13 mouse cellular contexts compared by ENCODE assay signal in genomic region chr4:32242122-32242615, GRCm38 (mm10). TPM values are rescaled to one million over a fixed set of nuclear protein-coding genes. Genes with fewer than 3 reads are reported as not detected.
A peak's percentile ranks its signal among the peaks of the same experiment; 100 is the strongest.
DNase-seq lines count a peak whose midpoint lies in the region; ATAC-seq and TF ChIP-seq lines count a peak whose summit lies in the region.
"Had no signal": no experiment of that assay in that cellular context is flagged by ENCODE, and none has a peak within 500 bp of the region (broad histone marks: within the 10 kb centered on the region; RNA-seq: fewer than 3 reads in every experiment).

No protein-coding gene starts in this region.

- H3K27ac ChIP-seq in forebrain, embryonic 10.5 days, result peak overlapping the region; percentile 76
- H3K27ac ChIP-seq in hindbrain, embryonic 14.5 days, result peak overlapping the region; percentile 70
- peak overlapping the region; percentile 58 for H3K27ac ChIP-seq in midbrain, embryonic 14.5 days (replicated peaks; ENCODE audit: low read depth, low read length)
- H3K27ac ChIP-seq in kidney, adult 2 months (ENCODE audit: insufficient read depth, low read depth, low read length), result no peak overlapping the region
- H3K27ac ChIP-seq: intestine, embryonic 15.5 days had no signal

- DNase-seq in brain, embryonic 14.5 days (ENCODE audit: low read depth), result peak; percentile 85
- no peak for DNase-seq in forebrain, embryonic 10.5 days (ENCODE audit: extremely low spot score, low spot score)
- DNase-seq in hindbrain, embryonic 14.5 days (ENCODE audit: low spot score), result no peak
- peak; percentile 55 for DNase-seq in midbrain, embryonic 14.5 days
- no peak for DNase-seq in right cerebral cortex, adult 18-20 months
- no peak for DNase-seq in frontal cortex, postnatal 14 days (ENCODE audit: low spot score in 2 of 2)
- no peak for DNase-seq in kidney, adult 2 months
- DNase-seq: adrenal gland, postnatal 36 days; cerebellum, adult 11 months; gastrocnemius, postnatal 25 days; lung, postnatal 36 days had no signal

- H3K4me3 ChIP-seq in forebrain, embryonic 10.5 days, result peak overlapping the region; percentile 14; the same call in 1 of the 2 replicates
- no peak overlapping the region for H3K4me3 ChIP-seq in hindbrain, embryonic 14.5 days (replicated peaks; ENCODE audit: low read length)
- H3K4me3 ChIP-seq in midbrain, embryonic 14.5 days (replicated peaks; ENCODE audit: low read depth, low read length), result peak overlapping the region; percentile 90; the same call in 1 of the 2 replicates
- H3K4me3 ChIP-seq in kidney, adult 2 months (ENCODE audit: insufficient read depth, low read depth, low read length), result no peak overlapping the region
- H3K4me3 ChIP-seq: intestine, embryonic 15.5 days had no signal

- peaks cover 82% of the 10 kb centered on the region for H3K4me1 ChIP-seq in forebrain, embryonic 10.5 days
- H3K4me1 ChIP-seq in hindbrain, embryonic 14.5 days (replicated peaks; ENCODE audit: control insufficient read depth, insufficient read depth, low read length), result peaks cover 54% of the 10 kb centered on the region
- peaks cover 44% of the 10 kb centered on the region for H3K4me1 ChIP-seq in midbrain, embryonic 14.5 days (ENCODE audit: control insufficient read depth, insufficient read depth, low read length)
- 0 out of 2 replicates have a peak, but pooled peaks cover 2% of the 10 kb centered on the region for H3K4me1 ChIP-seq in kidney, adult 2 months (ENCODE audit: control insufficient read depth, insufficient read depth, low read length)

- H3K9me3 ChIP-seq in forebrain, embryonic 10.5 days, result no peaks in the 10 kb centered on the region
- no peaks in the 10 kb centered on the region for H3K9me3 ChIP-seq in hindbrain, embryonic 14.5 days (ENCODE audit: control insufficient read depth, low read length)
- H3K9me3 ChIP-seq in midbrain, embryonic 14.5 days (ENCODE audit: control insufficient read depth, low read length), result no peaks in the 10 kb centered on the region
- H3K9me3 ChIP-seq: intestine, embryonic 15.5 days had no signal

- TF ChIP-seq CTCF in brain, embryonic 14.5 days (IDR thresholded peaks at IDR 0.05; ENCODE audit: borderline replicate concordance, extremely low read depth, insufficient read depth, insufficient read length), result no peak
- no peak for TF ChIP-seq CTCF in kidney, adult 2 months (conservative IDR thresholded peaks at IDR 0.05; ENCODE audit: insufficient read depth, insufficient read length, low read depth, low read length)

- H3K9ac ChIP-seq in hindbrain, embryonic 14.5 days, result peak overlapping the region; percentile 89
- H3K9ac ChIP-seq in midbrain, embryonic 14.5 days (replicated peaks; ENCODE audit: low read length), result peak overlapping the region; percentile 34; the same call in 1 of the 2 replicates
- H3K9ac ChIP-seq: intestine, embryonic 15.5 days had no signal

- H3K27me3 ChIP-seq in forebrain, embryonic 10.5 days (ENCODE audit: poor library complexity, severe bottlenecking), result peaks cover 53% of the 10 kb centered on the region
- H3K27me3 ChIP-seq in hindbrain, embryonic 14.5 days (ENCODE audit: control insufficient read depth, insufficient read depth, low read length), result no peaks in the 10 kb centered on the region
- no peaks in the 10 kb centered on the region for H3K27me3 ChIP-seq in midbrain, embryonic 14.5 days (ENCODE audit: control insufficient read depth, insufficient read depth, low read length)
- no peaks in the 10 kb centered on the region for H3K27me3 ChIP-seq in kidney, adult 2 months (replicated peaks; ENCODE audit: control insufficient read depth, insufficient read depth, low read length)
- H3K27me3 ChIP-seq: intestine, embryonic 15.5 days; Patski had no signal

- ATAC-seq in hindbrain, embryonic 14.5 days (ENCODE audit: low FRiP score), result no peak
- no peak for ATAC-seq in midbrain, embryonic 14.5 days (ENCODE audit: low FRiP score, low TSS enrichment)
- ATAC-seq: intestine, embryonic 15.5 days; Patski had no signal

- TF ChIP-seq POLR2A in brain, embryonic 14.5 days (IDR thresholded peaks at IDR 0.05; ENCODE audit: borderline replicate concordance, extremely low read depth, insufficient read depth, insufficient read length, poor library complexity, severe bottlenecking), result no peak
- TF ChIP-seq POLR2A in kidney, adult 2 months (IDR thresholded peaks at IDR 0.05; ENCODE audit: low read depth, low read length), result no peak

- peaks cover 11% of the 10 kb centered on the region for H3K36me3 ChIP-seq in forebrain, embryonic 10.5 days (replicated peaks)
- H3K36me3 ChIP-seq in hindbrain, embryonic 14.5 days (replicated peaks; ENCODE audit: control insufficient read depth, insufficient read depth), result no peaks in the 10 kb centered on the region
- H3K36me3 ChIP-seq in midbrain, embryonic 14.5 days (ENCODE audit: control insufficient read depth, insufficient read depth, low read length), result no peaks in the 10 kb centered on the region
- no peaks in the 10 kb centered on the region for H3K36me3 ChIP-seq in kidney, adult 2 months (ENCODE audit: control insufficient read depth, insufficient read depth, low read length)
- H3K36me3 ChIP-seq: intestine, embryonic 15.5 days had no signal

- 46% methylated on average over 6 of the region's 6 CpGs for WGBS in forebrain, embryonic 10.5 days
- WGBS in hindbrain, embryonic 14.5 days, result 28% methylated on average over 6 of the region's 6 CpGs
- WGBS in midbrain, embryonic 14.5 days, result 24% methylated on average over 6 of the region's 6 CpGs
- WGBS in kidney, adult 2 months, result 84% methylated on average over 6 of the region's 6 CpGs

- peak overlapping the region; percentile 93 for H3K4me2 ChIP-seq in hindbrain, embryonic 14.5 days (replicated peaks)
- H3K4me2 ChIP-seq in midbrain, embryonic 14.5 days (ENCODE audit: low read length), result peak overlapping the region; percentile 83
- H3K4me2 ChIP-seq: intestine, embryonic 15.5 days had no signal

RNA-seq across cellular contexts. Expression of gene Bach2, which starts 3.6 kb away (rescaled TPM):
- polyA plus RNA-seq in brain, embryonic 14.5 days (2012; rRNA removed), result 23.6 and 31.4 TPM in 2 replicates
- polyA plus RNA-seq in forebrain, embryonic 10.5 days (2016; fragmentation: Nextera tagmentation; extraction: Ambion mirVana), result 7.1 and 7.3 TPM in 2 replicates
- polyA plus RNA-seq in hindbrain, embryonic 14.5 days (2014; fragmentation: Nextera tagmentation; extraction: Ambion mirVana), result 27.7 and 31.5 TPM in 2 replicates
- polyA plus RNA-seq in midbrain, embryonic 14.5 days (2014; fragmentation: Nextera tagmentation; extraction: Ambion mirVana), result 26.3 and 27.0 TPM in 2 replicates
- 1.9 and 2.5 TPM in 2 replicates for polyA plus RNA-seq in kidney, adult 2 months (2012; rRNA removed)

Comparison
In these comparisons a context has a peak if more than half of its experiments do, and no peak if none do; other contexts are left out.
1. DNase-seq: peak in brain, embryonic 14.5 days (single experiment) and midbrain, embryonic 14.5 days (single experiment); none in forebrain, embryonic 10.5 days (single experiment), hindbrain, embryonic 14.5 days (single experiment), right cerebral cortex, adult 18-20 months (single experiment), frontal cortex, postnatal 14 days (0 of 2) and kidney, adult 2 months (single experiment).
2. H3K4me3 ChIP-seq: peak in forebrain, embryonic 10.5 days (single experiment) and midbrain, embryonic 14.5 days (single experiment); none in hindbrain, embryonic 14.5 days (single experiment) and kidney, adult 2 months (single experiment).